Mouse (Mus musculus) frontal cortex, postnatal 25 days (tissue): Measurements from ENCODE around the gene Hmgcl.
"Not testable (repeated sequence)": the region's sequence is repeated elsewhere in the genome, so short reads cannot be mapped to it uniquely, and the experiment has no call there.

Source experiments
- DNase-seq, 2 experiments: peaks; one replicate each; pipeline ENCODE4 v3.0.0; 2022; ENCODE audit warnings: low spot score in 2 of 2

Gene Hmgcl

GRCm38 (mm10) chr4:135961709-135962108 is 15.5 kb downstream of the Hmgcl start:
- DNase-seq, result no peak

- DNase-seq, result no peak
Measured at GRCm38 (mm10) chr4:135962198-135962597, 15.9 kb downstream of the Hmgcl start.

- DNase-seq, result no peak
Measured at GRCm38 (mm10) chr4:135962946-135963345, 16.7 kb downstream of the Hmgcl start.

GRCm38 (mm10) chr4:135963457-135964193 is 17.4 kb downstream of the Hmgcl start, which contains the start of gene Gale:
Gene Gale (plus strand): TSS chr4:135963727.
- DNase-seq, result peak; percentile 81 to 93

GRCm38 (mm10) chr4:135964426-135964825 is 18.2 kb downstream of the Hmgcl start:
- DNase-seq, result peak in 1 of 2 experiments; percentile 50

GRCm38 (mm10) chr4:135965113-135965512 is 18.9 kb downstream of the Hmgcl start:
- no peak for DNase-seq

GRCm38 (mm10) chr4:135966283-135966682 is 20.0 kb downstream of the Hmgcl start:
- no peak for DNase-seq

- DNase-seq, result no peak
Measured at GRCm38 (mm10) chr4:135967086-135967760, 21.0 kb downstream of the Hmgcl start.

GRCm38 (mm10) chr4:135968271-135968869 is 22.1 kb downstream of the Hmgcl start:
- DNase-seq, result no peak

GRCm38 (mm10) chr4:135969070-135969750 is 23.0 kb downstream of the Hmgcl start:
- no peak for DNase-seq

GRCm38 (mm10) chr4:135970585-135970984 is 24.3 kb downstream of the Hmgcl start:
- no peak for DNase-seq

GRCm38 (mm10) chr4:135971805-135972555 is 25.7 kb downstream of the Hmgcl start:
- DNase-seq, result no peak

GRCm38 (mm10) chr4:135972556-135972906 is 26.3 kb downstream of the Hmgcl start, which contains the start of gene Lypla2:
Gene Lypla2 (minus strand): TSS chr4:135972626.
- DNase-seq, result peak; percentile 68 to 80

- no peak for DNase-seq
Measured at GRCm38 (mm10) chr4:135972911-135973811, 26.9 kb downstream of the Hmgcl start.

- DNase-seq, result no peak
Measured at GRCm38 (mm10) chr4:135976146-135976545, 29.9 kb downstream of the Hmgcl start.

- DNase-seq, result not testable (repeated sequence)
Measured at GRCm38 (mm10) chr4:135980223-135980622, 34.0 kb downstream of the Hmgcl start.

GRCm38 (mm10) chr4:135981524-135982063 is 35.3 kb downstream of the Hmgcl start:
- no peak for DNase-seq

- no peak for DNase-seq
Measured at GRCm38 (mm10) chr4:135984556-135984955, 38.3 kb downstream of the Hmgcl start.

- DNase-seq, result no peak
Measured at GRCm38 (mm10) chr4:135985193-135985592, 38.9 kb downstream of the Hmgcl start.

GRCm38 (mm10) chr4:135985769-135986168 is 39.5 kb downstream of the Hmgcl start:
- DNase-seq, result no peak
